Mouse (Mus musculus): ENCODE results near the gene Fancc.

The Fancc gene

GRCm38 (mm10) chr13:63496646-63497582, at the start of gene Fancc:
TSS of gene Fancc (minus strand) at chr13:63497278.
- DNase-seq: no peak

GRCm38 (mm10) chr13:63545291-63545690, 48.2 kb upstream of the Fancc start:
- DNase-seq: no peak

GRCm38 (mm10) chr13:63544967-63545253, 47.8 kb upstream of the Fancc start:
- no peak for DNase-seq

- no peak for DNase-seq
Observed at GRCm38 (mm10) chr13:63544119-63544966, 47.3 kb upstream of the Fancc start.

GRCm38 (mm10) chr13:63543459-63543858, 46.4 kb upstream of the Fancc start:
- DNase-seq: no peak

DNA sequence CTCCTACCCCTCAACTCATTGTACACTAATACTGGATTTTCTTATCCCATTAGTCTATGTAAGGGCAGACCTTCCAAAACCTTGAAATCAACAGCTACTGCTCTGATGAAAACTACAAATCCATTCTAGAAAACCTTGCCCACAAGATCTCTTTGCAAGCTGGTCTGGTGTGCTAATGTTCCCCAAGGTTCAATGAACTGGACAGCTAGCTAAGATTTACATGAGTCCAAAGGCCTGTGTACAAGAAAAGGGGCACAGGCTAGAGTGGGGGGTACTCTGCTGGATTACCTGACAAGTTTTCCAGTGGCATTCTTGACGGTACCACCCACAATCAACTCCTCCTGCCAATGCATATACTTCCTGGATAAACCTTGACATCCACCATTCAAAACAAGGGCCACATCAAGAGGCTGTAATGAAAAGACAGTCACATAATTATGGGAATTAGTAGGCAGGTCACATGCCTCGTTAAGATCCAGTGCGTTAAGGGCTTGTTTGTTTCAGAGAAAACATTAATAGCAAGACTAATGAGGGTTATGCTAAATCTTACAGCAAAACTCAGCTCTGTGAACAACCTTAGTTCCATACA, 45.8 kb upstream of the Fancc start:
- DNase-seq: no peak

DNA sequence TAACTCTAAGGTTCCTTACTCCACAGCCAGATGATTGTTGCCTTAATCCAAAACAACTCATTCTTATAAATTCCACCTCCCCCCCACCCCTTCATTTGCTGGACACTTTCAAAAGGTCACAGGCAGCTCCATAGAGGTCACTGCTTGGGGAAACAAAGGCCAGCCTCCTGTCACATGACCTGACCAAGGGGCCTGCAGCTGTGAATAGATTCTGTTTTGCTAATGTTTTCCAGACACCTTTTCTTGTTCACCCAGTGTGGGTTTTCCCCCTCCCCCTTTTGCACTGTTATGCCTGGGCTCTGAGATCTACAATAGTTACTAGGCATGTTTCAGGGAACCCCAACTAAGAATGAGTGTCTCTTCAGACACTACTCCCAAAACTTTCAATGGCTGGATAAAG, 44.4 kb upstream of the Fancc start:
- no peak for DNase-seq

GRCm38 (mm10) chr13:63540584-63540983, 43.5 kb upstream of the Fancc start:
- DNase-seq: no peak

DNA sequence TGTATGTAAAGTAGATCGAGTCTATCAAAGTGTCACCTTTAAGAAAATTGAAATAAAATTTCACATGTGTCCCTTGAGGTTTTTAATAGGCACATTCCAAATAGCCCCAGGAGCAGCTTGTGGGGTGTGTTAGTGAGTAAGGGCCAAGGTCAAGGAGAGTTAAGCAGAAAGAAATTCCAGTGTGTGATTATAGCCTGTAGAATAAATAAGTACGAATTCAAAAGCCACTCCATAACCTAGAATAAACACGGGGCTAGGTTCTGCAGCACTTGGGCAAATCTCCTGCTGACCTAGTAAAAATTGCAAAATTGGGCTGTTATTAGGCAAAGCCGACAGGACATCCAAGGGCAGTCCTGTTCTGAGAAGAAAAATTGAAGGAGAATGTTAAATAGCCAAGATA, 37.9 kb upstream of the Fancc start:
- DNase-seq: no peak

- no peak for DNase-seq
Observed at GRCm38 (mm10) chr13:63530857-63531256, 33.8 kb upstream of the Fancc start.

GRCm38 (mm10) chr13:63530371-63530764, 33.3 kb upstream of the Fancc start:
- no peak for DNase-seq

DNA sequence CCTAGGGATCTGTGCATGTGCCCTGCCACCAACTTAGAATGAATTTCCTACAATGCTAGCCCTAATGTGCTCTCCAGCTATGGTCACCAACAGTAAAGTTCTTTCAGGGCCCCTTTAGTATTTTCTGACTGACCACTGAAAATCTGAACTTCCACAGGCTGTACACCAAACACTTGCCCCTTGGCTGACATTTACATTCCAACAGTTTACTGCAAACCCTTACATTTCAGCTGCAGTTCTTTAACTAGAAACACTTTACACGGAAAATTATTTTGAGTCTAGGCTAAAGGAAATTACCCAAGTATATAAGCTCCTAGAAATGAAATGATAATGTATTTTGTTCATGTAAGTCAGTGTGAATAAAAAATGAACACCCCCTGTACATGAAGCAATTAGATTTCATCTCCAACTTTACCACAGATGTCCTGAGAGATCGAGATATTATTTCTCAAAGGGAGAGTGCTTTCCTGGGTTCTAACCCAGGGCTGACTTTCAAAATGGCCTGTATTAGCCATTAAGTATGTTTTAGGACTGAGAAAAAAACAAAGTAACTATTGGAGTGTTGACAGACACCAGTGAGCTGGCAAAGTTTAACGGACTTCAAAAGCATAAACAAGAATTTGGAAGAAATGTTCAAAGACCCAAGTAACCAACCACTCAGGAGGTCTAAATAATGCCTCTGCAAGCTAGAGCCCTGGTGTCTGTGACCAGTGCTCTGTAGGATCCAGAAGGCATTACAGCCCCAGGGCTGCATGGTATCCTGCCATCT, 32.7 kb upstream of the Fancc start:
- DNase-seq: no peak

DNA sequence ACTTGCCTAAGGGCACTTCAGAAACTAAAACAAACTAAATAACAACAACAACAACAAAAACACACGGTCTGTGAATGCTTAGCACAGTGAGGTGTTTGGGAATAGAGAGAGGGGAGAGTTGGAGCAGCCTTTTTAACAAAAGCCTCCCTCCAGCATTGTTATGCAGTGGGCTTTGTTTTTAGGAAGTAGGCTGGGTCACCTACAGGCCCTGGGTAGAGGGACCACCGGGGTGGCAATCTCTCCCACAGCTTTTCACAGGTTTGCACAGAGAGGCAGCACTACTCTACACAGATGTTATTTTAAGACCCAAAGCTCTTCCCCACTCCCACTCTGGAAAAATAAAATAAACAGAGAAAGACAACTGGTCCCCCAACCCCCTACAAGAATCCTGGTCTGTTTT, 31.8 kb upstream of the Fancc start:
- DNase-seq: no peak

GRCm38 (mm10) chr13:63528164-63528675, 31.1 kb upstream of the Fancc start:
- DNase-seq: peak; percentile 85 to 89

GRCm38 (mm10) chr13:63525571-63526197, 28.6 kb upstream of the Fancc start:
- no peak for DNase-seq

- DNase-seq: no peak
Observed at GRCm38 (mm10) chr13:63524608-63525570, 27.8 kb upstream of the Fancc start.

- DNase-seq: no peak
Observed at GRCm38 (mm10) chr13:63524061-63524460, 27.0 kb upstream of the Fancc start.

DNA sequence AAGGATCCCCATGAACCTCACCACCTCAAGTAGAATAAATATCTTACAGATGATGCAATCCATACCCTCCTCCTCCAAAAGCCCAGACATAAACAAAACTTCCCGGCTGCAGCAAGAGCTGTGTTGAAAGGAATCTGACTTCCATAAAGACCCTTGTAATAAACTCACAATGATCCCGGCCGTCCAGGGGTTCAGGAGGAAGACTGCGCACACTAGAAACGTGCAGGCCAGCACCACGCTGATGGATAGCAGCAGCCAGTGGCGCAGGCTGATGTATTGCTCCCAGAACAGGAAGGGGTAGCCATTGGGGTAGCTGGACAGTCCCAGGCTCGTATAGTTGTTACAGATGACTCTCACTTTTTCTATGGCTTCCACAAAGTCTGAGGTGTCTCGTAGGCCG, 25.8 kb upstream of the Fancc start:
- DNase-seq: no peak

DNA sequence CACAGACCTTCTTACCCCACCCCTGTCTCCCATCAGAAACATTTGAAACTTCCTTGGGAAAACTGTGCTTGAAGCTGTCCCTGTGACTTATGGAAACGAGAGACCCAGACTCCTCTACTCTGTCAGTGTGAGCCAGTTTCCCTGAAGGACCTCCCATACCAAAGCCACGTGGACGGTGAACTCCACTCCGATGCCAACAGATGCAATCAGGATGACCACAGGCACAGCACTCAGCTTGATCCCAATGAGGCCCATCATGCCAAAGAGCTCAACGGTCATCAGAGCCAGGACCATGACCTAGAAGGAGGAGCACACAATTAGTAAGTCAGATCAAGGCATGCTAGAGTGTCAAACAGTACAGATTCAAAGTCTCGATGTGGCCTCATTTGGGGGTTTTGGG, 23.0 kb upstream of the Fancc start:
- no peak for DNase-seq

DNA sequence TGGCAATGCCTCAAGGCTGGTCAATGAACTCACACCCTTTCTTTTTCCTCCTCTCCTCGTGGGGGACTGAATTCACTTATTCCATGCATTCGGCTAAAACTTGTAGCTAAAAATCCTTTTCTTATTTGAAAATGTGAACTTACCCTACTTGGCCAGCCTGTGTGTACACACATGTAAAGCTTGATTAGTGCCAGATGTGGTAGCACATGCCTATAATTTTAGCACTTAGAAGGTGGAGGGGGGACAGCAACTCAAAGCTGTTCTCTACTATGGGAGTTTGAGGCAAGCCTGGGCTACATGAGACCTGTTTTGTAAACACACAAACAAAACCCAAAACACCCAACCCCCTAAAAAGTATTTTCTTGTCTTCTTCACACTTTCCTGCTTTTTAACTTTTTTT, 19.5 kb upstream of the Fancc start:
- DNase-seq: no peak

DNA sequence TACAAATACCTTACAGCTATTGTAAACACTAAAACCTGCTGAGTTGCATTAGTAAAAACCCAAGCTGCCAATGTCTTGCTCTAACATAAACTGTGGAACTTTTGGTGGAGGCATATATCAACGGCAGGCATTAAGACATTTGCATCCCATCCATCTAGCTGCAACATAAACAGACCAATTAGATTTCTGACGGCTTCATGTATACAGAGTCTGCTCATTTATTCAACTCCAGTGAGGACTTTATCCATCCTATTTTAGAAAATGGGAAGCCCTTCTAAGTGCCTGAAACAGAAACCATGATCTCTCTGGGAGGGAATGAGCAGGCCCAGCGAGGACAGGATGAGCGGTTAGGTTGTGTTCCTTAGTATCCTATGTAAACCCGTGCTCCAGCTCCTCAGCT, 18.5 kb upstream of the Fancc start:
- DNase-seq: no peak
